Mouse (Mus musculus): Measurements from ENCODE around the gene Sox5.
"Not testable (repeated sequence)": the region's sequence is repeated elsewhere in the genome, so short reads cannot be mapped to it uniquely, and the experiment has no call there.

The Sox5 gene

DNA sequence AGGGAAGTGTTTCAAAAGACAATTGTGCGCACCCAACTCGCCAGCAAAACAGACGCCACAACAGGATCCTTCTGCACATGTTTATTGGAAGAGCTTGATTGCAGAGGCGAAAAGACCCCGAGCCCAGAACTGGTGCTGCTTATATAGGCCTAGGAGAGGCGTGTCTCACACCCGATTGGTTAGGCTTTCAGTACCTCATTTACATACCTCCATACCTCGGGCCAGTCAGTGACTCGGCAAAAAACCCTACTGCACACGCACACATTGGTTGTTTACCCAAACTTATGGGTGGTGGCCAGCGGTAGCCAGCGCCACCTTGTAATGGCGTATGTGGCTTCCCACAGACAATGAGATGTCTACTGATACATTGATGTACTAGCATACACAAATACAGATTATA, 599.3 kb downstream of the Sox5 start:
- CTCF ChIA-PET = not testable (repeated sequence)

DNA sequence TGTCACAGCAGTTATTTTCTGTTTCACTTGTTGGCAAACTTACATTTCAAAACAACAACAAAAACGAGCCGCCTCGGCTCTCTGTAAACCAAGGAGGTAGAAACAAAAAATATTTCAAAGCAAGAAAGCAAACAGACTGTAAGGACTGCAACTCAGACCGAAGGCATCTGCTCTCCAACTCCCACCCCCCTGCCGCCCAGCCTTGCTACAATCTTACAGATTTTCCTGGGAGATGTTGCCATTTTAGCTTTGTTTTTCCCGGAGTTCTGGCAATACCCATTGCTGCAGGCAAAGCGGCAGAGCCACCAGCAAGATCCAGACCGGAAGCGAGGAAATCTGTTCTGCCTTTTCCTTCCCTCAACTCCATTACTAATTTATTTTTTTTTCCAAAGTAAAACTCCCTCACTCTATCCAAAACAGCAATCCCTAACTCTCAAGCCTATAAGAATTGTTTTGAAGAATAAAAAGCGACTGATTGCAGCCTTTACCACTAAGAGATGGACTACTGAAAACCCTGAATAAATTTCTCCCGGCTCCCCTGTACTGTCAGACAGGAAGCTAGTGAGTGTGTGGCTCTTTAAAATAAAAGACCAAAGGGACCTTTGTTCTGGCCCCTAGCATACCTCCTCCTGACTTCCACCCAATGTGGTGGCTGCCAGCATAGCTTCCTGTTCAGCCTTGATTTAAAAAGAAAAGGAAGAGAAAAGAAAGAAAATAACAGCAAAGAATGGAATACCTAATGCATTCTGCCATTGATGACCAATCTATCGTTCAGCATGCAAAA, 600.5 kb downstream of the Sox5 start:
- CTCF ChIA-PET = no interaction called here

DNA sequence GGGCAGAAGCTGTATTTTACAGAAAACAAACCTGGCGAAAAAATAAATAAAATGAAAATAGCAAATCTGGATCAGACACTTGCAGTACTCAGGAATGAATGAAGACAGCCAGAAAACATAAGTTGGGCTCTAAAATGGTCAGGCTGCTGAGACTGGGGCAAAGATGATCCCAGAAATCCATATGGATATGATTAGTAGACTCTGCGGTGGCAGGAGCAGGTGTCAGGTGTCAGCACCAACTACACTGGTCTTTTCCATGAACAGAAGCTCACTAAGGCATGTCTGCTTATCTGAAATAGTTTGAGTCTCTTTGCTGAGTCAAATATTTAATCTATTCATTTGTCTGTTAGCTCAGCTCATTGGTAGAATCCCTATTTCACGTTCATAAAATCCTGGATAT, 602.7 kb downstream of the Sox5 start:
- CTCF ChIA-PET = no interaction called here

DNA sequence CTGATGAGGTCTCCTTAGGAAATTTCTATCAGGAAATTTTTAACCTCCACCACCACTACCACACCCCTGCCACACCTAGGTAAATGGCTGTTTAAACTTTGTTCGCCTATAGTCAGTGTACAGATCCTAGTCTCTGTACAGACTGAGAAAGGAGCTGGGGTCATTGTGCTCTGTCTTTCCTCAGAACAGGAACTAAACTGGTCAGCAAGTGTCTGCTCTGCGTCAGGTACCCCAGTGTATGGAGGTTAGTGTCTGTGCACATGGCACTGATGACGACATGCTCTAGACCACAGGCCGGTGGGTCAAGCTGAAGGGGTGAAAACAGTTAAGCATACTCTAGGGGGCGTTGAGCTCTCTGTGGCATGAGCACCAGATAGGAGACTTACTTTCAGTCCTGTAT, 605.1 kb downstream of the Sox5 start:
- CTCF ChIA-PET = no interaction called here

DNA sequence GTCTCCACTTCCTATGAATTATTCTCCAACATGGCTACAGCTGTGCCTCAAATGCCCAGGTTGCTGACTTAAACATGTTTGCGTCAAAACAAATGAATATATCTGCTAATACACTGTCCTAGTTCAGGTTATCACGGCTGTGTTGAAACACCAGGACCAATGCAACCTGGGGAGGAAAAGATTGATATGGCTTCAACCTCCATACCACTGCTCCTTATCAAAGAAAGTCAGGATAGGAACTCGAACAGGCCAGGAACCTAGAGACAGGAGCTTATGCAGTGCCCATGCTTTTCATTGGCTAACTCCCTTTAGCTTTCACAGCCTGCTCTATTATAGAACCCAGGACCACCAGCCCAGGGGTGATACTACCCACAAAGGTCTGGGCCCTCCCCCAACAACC, 606.2 kb downstream of the Sox5 start:
- CTCF ChIA-PET = no interaction called here

DNA sequence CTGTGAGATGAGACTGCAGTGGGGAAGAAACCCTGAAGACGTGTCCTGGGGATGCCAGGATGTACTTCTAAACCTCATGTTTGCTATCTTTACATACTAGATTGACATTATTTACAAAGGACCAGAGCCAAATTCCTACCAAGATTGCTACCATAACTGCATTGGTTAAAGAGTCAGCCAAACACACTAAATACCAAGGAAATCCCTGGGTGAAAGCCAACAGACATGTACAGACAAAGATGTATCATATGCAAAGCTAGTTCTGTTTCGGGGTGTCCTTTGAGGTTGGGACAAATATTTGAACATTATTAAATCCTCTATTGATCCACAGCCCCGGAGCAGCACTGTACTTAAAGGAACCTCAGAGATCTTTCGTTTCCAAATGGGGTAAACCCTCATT, 611.2 kb downstream of the Sox5 start:
- CTCF ChIA-PET = no interaction called here

DNA sequence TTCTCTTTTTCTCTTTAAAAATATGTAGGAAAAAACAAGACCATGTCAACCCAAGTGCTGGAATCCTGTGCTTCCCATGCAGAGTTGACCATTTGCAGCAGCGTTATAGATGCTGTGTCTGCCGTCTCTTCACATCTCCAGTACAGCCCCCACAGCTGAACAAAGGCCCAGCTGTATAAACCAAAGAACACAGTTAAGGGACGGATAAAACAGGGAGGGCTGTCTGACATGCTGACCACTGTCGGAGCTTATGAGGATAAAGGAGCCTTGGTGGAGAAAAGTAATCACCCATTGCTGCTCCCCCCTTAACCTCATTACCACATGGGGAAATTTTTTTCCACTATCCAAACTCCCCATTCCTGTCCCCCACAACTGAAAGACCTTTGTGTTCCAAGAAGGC, 612.0 kb downstream of the Sox5 start:
- CTCF ChIA-PET = no interaction called here

DNA sequence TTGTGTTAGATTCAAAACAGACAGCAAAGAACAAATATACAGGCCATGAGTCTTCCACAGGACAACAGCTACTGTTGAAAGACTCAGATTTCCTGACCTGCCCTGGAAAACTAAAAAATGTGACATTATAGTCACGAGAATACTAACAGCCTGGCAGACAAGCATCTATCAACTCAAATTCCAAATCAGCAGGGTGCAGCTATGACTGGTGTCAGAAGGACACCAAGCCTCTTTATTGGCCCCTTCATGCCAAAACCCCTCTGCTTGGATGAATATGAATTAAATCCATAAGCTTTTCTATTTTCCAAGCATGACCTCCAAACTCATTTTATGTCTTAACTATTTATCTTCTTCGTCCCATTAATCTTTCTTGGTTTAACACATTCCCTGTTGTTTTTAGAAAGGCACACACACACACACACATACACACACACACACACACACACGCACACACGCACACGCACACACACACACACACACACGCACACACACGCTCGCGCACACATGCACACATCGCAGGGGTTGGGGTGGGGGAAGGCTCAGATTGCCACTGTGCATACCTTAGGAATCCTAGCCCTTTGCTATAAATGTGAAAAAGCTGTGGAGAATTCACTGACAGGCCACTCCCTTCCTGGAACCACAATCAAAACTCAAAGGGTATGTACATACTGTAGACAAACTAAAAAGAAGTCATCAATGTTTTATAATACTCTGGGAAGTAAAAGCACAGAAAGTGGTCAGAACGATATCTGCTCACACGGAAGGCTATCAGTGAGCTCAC, 612.9 kb downstream of the Sox5 start:
- CTCF ChIA-PET = interaction anchor here (0.7 kb wide), 1 partner anchor 402 kb away, joined by 4 read pairs; no protein-coding TSS in a partner anchor

DNA sequence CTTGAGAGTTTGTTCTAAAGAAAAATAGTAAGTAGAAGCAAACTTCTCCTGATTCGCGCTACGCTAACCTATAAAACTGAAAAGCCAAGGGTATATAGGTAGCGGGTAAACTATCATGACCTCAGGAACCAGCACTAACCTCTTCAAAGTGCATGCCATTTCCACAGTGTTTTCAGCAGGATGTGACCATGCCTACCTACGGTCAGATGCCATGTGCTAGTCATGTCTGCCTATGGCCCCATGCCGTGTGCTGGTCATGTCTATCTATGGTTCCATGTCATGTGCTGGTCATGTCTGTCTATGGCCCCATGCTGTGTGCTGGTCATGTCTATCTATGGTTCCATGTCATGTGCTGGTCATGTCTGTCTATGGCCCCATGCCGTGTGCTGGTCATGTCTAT, 614.7 kb downstream of the Sox5 start:
- CTCF ChIA-PET = no interaction called here

DNA sequence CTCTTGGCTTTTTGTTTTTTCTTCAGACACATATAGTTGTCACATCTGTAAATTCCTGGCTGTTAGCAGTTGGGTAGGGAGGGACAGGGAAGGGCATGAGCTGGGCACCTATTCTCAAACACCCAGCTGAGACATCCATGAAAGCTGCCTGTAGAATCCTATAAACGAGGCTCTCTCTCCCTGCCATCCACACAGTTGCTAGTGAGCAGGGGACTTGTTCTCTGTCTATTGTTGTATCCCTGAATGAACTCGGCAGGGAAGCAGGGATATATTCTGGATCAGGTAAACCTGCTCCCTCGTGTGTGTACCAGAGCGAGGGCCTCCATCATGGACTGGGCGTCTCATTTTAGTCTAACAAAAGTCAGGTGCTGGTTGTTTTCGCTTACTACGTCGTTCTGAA, 615.1 kb downstream of the Sox5 start:
- CTCF ChIA-PET = no interaction called here

DNA sequence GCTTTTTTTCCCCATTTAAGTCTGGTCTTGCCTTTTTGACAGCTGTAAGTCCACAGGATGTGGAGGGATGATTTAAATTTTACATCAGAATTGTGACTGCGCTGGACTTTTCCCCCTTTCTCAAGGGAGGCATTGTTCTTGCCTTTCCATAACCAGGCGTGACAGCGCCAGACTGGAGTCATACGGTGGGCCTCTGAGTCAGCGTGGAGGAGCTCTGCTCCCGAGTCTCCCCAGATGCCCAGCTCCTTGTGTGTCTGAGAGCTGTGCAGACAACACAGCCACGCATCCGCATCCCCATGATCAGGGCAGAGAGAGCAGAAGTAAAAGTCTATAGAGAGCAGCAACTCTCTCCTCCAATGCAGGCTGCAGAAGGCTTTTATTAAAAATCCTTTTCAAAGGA, 615.7 kb downstream of the Sox5 start:
- CTCF ChIA-PET = no interaction called here

DNA sequence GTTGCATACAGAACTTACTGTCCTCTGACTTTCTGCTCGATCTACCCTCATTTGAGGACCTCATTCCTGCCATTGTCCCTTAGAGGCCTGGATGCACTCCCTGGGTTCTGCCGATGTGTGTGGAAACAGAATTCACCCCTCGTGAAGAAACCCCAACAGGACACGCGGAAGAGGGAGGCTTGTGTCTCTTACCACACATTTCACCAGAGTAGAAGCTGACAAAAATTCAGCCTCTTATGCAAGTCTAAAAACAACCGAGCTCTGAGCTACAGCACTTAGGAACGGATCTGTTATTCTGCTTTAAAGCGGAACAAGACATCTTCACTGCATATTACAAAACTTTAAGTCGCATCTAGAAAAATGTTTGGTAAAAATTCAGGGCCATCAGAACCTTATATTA, 618.3 kb downstream of the Sox5 start:
- CTCF ChIA-PET = no interaction called here

DNA sequence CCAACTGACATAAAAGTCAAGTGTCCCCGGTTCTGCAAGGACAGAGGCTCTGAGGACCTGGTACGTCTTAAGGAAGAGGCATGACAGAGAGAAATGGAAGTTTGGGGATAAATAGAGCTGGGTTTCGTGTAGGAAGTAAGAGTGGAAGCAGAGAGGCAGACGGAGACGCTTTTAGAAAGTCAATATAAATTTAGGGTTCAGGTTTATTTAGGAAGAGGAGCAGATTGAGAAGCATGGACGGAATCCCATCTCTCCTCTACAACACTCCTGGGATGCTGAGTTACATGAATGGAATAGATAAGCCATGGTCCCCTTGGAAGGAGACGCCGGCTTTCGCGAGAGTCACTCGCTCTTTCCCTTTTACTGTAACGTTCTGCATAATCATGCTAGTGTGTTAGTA, 623.1 kb downstream of the Sox5 start:
- CTCF ChIA-PET = no interaction called here

DNA sequence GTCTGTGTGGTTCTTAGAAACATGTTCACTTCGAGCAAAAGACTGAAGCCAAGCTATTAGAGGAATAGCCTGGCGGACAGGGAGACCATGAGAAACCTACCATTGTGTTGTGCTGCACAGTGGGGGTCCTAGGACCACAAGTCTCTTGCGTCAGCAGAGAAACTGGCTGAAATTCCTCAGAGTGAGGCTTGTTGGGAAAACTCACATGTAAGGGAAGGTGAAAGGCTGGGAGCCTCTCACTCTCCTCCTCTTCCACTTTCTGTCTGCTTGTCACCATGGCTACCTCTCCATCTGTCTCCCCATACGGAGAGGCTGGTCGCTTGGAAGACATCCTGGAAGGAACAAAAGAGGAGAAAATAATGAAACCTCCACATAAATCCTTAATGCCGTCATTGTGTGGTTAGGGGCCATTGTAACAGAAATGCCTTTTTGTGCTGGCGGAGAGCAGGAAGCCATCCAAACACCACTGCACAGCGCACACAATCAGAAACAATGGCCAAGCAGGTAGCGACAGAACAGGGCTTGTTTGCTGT, 626.8 kb downstream of the Sox5 start:
- CTCF ChIA-PET = no interaction called here

DNA sequence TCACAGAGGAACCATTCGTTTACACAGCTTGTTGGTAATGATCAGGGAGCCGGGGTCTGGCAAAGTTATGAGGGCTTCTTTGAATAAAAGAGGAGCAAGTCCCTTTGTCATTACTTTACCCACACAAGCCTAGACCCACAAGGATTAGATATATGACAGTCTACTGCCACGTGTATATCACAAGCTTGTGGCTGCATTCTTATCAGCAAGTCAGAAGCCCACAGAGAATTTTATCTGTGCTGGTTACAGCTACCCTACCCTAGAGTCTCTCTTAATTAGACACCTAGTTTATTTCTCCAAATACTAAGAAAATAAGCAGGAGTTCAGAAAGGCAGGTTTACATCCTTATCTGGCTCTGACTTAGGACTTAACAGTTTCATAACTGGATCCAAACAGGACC, 629.8 kb downstream of the Sox5 start:
- CTCF ChIA-PET = no interaction called here

DNA sequence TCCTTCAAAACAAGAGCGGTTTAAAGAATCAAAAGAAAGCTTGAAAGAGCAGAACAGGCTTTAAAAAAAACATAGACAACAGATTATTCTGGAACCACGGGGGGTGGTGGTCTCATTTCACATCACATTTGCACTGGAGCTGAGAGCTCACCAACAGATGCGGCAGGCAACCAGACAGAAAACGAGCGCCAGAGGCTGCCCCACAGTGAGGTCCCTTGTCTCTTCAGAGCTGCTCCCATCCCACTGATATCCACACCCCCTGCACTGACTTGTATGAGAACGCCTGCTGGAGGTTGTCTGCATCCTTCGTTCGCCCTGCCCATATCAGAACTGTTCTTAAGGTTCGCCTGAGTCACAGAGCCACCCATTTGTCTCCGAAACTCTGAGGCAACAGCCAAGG, 630.7 kb downstream of the Sox5 start:
- CTCF ChIA-PET = no interaction called here

DNA sequence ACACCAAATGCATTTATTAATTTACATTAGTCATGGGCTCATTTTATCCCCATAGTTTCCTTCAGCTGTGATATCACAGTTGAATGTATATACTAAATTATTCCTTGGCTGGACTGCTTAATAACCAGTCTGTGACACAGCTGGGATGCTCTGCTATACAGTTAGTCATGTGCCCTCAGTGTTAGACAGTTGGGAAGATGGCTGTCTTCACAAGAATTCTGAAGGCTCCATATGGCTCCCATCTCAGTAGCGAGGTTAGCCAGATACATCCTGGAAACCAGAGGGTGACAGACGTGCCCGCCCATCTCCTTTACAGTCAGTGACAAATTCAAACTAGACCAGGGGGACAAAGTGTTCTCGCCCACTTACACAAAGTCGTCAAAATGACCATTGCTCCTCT, 644.4 kb downstream of the Sox5 start:
- CTCF ChIA-PET = no interaction called here

DNA sequence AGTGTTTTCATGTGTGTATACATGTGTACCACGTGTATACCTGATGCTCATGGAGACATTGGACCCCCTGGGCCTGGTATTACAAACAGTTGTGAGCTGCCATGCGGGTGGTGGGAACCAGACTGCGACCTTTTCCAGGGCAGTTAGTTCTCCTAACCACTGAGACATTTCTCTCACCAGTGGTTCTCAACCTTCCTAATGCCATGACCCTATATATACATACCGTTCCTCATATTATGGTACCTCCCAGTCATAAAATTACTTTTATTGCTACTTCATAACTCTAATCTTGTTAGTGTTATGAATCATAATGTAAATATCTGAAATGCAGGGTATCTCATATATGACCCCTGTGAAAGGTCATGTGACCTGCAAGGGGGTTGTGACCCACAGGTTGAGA, 644.9 kb downstream of the Sox5 start:
- CTCF ChIA-PET = no interaction called here

DNA sequence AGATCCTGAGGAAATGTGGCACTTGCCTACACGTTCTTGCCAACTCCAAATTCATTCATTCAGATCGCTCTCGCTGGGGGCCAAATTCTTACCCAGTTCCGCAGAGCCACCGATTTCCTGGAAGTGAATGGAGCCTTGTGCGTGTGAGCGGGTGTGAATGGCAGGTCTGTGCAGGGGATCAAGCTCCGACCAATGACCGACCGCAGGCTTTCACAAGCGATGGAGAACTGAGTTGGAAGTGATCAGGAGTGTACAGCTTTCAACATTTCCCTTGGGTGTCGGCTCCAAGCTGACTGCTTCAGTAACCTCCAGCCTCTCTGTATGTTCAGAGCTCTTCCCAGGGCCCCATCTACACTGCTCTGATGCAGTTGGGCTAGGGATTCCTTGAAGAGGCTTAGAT, 651.9 kb downstream of the Sox5 start:
- CTCF ChIA-PET = no interaction called here

DNA sequence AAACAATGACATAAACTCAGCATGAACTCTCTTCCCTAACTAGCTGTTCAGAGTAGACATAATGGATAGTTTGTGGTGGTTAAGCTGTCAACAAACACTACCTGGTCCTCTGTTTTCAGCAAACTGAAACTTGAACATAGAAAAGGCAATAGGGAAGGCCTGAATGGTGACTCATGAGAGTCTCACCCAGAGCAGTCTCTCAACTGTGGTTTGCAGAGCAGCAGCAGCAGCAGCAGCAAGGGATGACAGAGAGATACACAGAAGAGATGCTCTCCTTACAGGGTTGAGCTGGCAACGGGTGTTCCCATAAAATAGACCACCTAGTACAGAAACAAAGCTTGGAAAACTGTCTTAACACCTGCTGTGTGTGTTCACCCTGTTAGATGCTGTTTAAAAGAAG, 661.8 kb downstream of the Sox5 start:
- CTCF ChIA-PET = no interaction called here

DNA sequence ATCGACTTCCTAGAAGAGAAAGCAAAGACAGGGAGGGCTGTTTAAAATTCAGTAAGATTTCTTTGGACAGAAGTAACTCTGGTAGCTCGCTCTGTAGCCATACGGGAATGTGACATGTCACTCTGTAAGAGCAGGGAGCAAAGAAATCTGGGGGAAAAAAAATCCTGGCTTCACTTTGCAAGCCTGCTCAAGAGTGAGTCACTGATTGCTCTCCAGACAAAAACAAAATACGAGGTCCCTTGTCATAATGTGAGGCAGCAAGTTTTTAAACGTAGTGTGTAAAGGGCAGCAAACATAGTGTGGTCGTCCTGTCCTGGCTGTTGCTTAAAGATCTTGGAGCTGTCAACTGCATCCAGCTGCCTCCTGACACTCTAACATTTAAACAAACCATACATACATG, 665.1 kb downstream of the Sox5 start:
- CTCF ChIA-PET = no interaction called here

DNA sequence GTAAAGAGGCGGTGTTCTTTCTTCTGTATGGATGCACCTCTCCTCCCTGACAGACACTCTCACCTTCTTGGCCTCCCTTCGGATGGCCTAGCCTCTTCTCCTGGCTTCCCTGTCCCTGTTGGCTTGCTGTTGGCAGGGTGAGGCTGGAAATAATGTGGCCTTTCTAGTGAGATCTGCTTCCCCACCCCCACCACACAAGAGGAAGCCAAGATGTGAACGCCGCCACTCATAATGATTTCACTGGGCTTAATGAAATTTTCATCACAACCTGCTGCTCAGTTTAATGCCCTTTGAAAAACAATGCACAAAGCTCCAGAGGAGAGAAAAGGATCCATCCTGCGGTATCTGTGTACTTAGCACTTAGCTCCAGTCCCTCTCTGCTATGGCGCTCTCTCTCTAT, 670.2 kb downstream of the Sox5 start:
- CTCF ChIA-PET = no interaction called here

DNA sequence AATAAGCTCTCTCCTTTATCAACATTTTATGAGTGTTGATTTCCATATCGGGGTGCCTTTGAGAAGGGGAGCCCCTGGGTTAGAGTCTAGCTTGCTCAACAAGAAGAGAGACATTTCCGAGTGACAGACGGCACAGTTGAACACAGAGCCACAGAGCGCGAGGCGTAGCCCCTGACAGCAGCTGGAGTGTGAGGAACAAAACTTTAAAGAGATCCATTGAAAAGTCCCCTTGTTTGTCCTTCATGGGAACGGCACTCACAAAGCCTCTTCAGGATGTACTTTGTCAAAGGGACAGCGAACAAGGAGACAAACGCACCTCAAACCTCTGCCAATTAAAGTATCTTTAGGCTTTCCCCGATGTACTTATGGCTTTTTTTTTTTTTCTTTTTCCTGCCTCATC, 674.9 kb downstream of the Sox5 start:
- CTCF ChIA-PET = no interaction called here

DNA sequence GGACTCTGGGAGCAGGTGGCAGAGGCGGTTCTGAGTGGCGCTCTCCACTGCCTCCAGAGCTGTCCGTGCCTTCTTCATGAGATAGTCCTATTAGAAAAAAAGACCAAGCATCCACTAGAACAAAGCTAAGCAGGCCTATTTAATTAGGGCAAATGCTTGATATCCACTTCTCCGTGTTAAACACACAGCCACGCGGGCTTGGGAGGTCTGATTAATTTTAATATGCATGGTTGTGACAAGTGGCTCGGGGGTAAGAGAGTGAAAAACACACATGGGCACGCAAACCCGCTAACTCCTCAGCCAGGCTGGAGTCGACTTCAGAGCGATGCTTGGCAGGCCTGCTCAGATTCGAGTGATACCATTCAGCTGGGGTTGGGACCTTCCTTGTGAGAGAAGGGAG, 676.1 kb downstream of the Sox5 start:
- CTCF ChIA-PET = no interaction called here
